In the genomic region with DNA sequence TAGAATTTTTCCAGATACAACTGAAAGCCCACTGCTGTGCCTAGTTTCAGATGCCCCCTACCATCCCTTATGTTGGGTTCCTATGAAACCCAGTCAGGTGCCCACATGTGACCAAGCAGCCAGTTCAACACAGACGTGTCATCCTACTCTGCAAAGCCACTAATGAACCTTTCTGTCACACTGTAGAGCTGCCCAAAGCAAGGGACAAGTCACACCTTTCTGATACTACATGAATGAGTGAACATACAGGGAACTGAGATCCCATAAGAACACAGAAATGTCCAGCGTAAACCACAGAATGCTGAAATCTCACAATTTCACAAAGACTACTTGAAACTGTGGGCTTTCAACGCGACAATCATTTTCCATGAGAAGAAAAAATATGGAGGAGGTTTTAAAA, we compare ENCODE assay signal across 26 mouse cellular contexts. TPM values are rescaled to one million over a fixed set of nuclear protein-coding genes. Genes with fewer than 3 reads are reported as not detected.
"Had no signal": no experiment of that assay in that cellular context is flagged by ENCODE, and none has a peak within 500 bp of the region (broad histone marks: within the 10 kb centered on the region; RNA-seq: fewer than 3 reads in every experiment).

No protein-coding gene starts in this region.

- H3K9ac ChIP-seq: embryonic facial prominence, embryonic 12.5 days; embryonic facial prominence, embryonic 13.5 days; embryonic facial prominence, embryonic 15.5 days; forebrain, embryonic 12.5 days; forebrain, embryonic 13.5 days; forebrain, embryonic 15.5 days; forebrain, postnatal 0 days had no signal

- DNase-seq: cerebellum, adult 9-11 months; cerebellum, postnatal 10 days; cerebellum, postnatal 14 days; cerebellum, postnatal 25 days; cerebellum, postnatal 36 days; embryo, embryonic 11 days; forebrain, postnatal 0 days; gastrocnemius, adult 2 months; gastrocnemius, postnatal 10 days; gastrocnemius, postnatal 14 days; gastrocnemius, postnatal 25 days; gastrocnemius, postnatal 36 days; heart, adult 18-20 months; heart, adult 2 months had no signal

- H3K27ac ChIP-seq: embryonic facial prominence, embryonic 10.5 days; embryonic facial prominence, embryonic 12.5 days; embryonic facial prominence, embryonic 13.5 days; embryonic facial prominence, embryonic 15.5 days; forebrain, embryonic 10.5 days; forebrain, embryonic 12.5 days; forebrain, embryonic 13.5 days; forebrain, embryonic 15.5 days; gastrocnemius, adult 2 months; heart, adult 2 months; heart, embryonic 10.5 days had no signal

- H3K4me2 ChIP-seq: embryonic facial prominence, embryonic 12.5 days; embryonic facial prominence, embryonic 13.5 days; embryonic facial prominence, embryonic 15.5 days; forebrain, embryonic 12.5 days; forebrain, embryonic 13.5 days; forebrain, embryonic 15.5 days had no signal

- H3K9me3 ChIP-seq: embryonic facial prominence, embryonic 10.5 days; embryonic facial prominence, embryonic 12.5 days; embryonic facial prominence, embryonic 13.5 days; embryonic facial prominence, embryonic 15.5 days; forebrain, embryonic 10.5 days; forebrain, embryonic 12.5 days; forebrain, embryonic 13.5 days; forebrain, embryonic 15.5 days; heart, embryonic 10.5 days had no signal

- H3K36me3 ChIP-seq: embryonic facial prominence, embryonic 12.5 days; embryonic facial prominence, embryonic 15.5 days; forebrain, embryonic 12.5 days; forebrain, embryonic 15.5 days; heart, embryonic 10.5 days had no signal

- H3K4me1 ChIP-seq: embryonic facial prominence, embryonic 12.5 days; forebrain, embryonic 12.5 days; forebrain, embryonic 13.5 days; heart, embryonic 10.5 days had no signal

- ATAC-seq: forebrain, embryonic 13.5 days; forebrain, embryonic 14.5 days; forebrain, embryonic 15.5 days; forebrain, embryonic 16.5 days; forebrain, postnatal 0 days had no signal

- H3K4me3 ChIP-seq: embryonic facial prominence, embryonic 10.5 days; embryonic facial prominence, embryonic 12.5 days; embryonic facial prominence, embryonic 13.5 days; embryonic facial prominence, embryonic 15.5 days; erythroblast, embryonic 14.5 days; forebrain, embryonic 10.5 days; forebrain, embryonic 12.5 days; forebrain, embryonic 13.5 days; forebrain, embryonic 15.5 days; gastrocnemius, adult 2 months; heart, adult 2 months; heart, embryonic 10.5 days had no signal

- H3K27me3 ChIP-seq: embryonic facial prominence, embryonic 12.5 days; embryonic facial prominence, embryonic 13.5 days; embryonic facial prominence, embryonic 15.5 days; forebrain, embryonic 12.5 days; forebrain, embryonic 13.5 days; forebrain, embryonic 15.5 days had no signal

RNA-seq across cellular contexts. Expression of gene Satb2, which starts 39.0 kb away (rescaled TPM):
- polyA plus RNA-seq: erythroblast, embryonic 14.5 days had no signal
